Mouse (Mus musculus) thymus, postnatal 10 days (tissue): ENCODE data around the gene Gm6882.
"Not testable (repeated sequence)": the region's sequence is repeated elsewhere in the genome, so short reads cannot be mapped to it uniquely, and the experiment has no call there.

Experiments used
- DNase-seq, 2 experiments: peaks; one replicate each; pipeline ENCODE4 v3.0.0; 2021; ENCODE audit warnings: low spot score in 2 of 2

The Gm6882 gene

GRCm38 (mm10) chr7:21432645-21433044, at the start of gene Gm6882:
Gene Gm6882, minus strand, starts transcription at chr7:21432745.
- DNase-seq = not testable (repeated sequence)
